Mouse (Mus musculus) forebrain, embryonic 11.5 days (tissue): Measurements from ENCODE around the gene Iqcj. TPM values are rescaled to one million over a fixed set of nuclear protein-coding genes. Genes with fewer than 3 reads are reported as not detected.

Experiments
- polyA plus RNA-seq: library from polyadenylated mRNA; unstranded; fragments of >200 nt; fragmentation: Nextera tagmentation; extraction: Ambion mirVana; gene quantifications from 2 replicates; pipeline ENCODE4 v1.2.1, GENCODE M21; 2014

Iqcj gene
- polyA plus RNA-seq, 1 experiment from 2014 or later: 0.53 TPM

Other genes with a start within 250 kb of the Iqcj start
- gene Iqschfp, start within 50 bp of the Iqcj start, polyA plus RNA-seq: 1.0 and 1.3 TPM in 2 replicates
- 72.6 and 76.9 TPM in 2 replicates for gene Schip1, start 172.6 kb downstream of the Iqcj start, polyA plus RNA-seq